Mouse (Mus musculus) forebrain, embryonic 14.5 days (tissue): ENCODE data around the gene Gab1. TPM values are rescaled to one million over a fixed set of nuclear protein-coding genes. Genes with fewer than 3 reads are reported as not detected.
A peak's percentile ranks its signal among the peaks of the same experiment; 100 is the strongest.

Experiments
- ATAC-seq: fragments of 200-750 bp; cut with Nextera tagmentation; 2 replicates; pipeline ENCODE4 v1.8.0; 2017; ENCODE audit warnings: mild to moderate bottlenecking, moderate library complexity
- DNase-seq: peaks from one replicate; pipeline ENCODE4 v3.0.0-alpha.2; 2015; ENCODE audit warnings: low spot score
- H3K27ac ChIP-seq: fragments of 300-500 bp; sonication (generic); 2 replicates; pipeline ENCODE4 v1.5.1; 2014; ENCODE audit warnings: low read depth, mild to moderate bottlenecking, control low read depth, low read length, moderate library complexity
- H3K27me3 ChIP-seq: fragments of 300-500 bp; sonication (generic); replicated peaks from 2 replicates; pipeline ENCODE4 v1.6.1; 2014; ENCODE audit warnings: low read length, control low read depth, mixed read lengths; ENCODE audit not compliant: control insufficient read depth, insufficient read depth
- H3K36me3 ChIP-seq: fragments of 300-500 bp; sonication (generic); 2 replicates; pipeline ENCODE4 v1.6.1; 2014; ENCODE audit warnings: low read length, control low read depth; ENCODE audit not compliant: control insufficient read depth, insufficient read depth
- H3K4me1 ChIP-seq: fragments of 300-500 bp; sonication (generic); 2 replicates; pipeline ENCODE4 v1.6.1; 2014; ENCODE audit warnings: antibody characterized with exemption, low read length, control low read depth; ENCODE audit not compliant: control insufficient read depth, insufficient read depth
- H3K4me2 ChIP-seq: fragments of 300-500 bp; sonication (generic); 2 replicates; pipeline ENCODE4 v1.6.1; 2014; ENCODE audit warnings: mild to moderate bottlenecking, control low read depth, low read length
- H3K4me3 ChIP-seq: fragments of 300-500 bp; sonication (generic); 2 replicates; pipeline ENCODE4 v1.5.1; 2014; ENCODE audit warnings: low read depth, low read length, control low read depth
- H3K9ac ChIP-seq: fragments of 300-500 bp; sonication (generic); 2 replicates; pipeline ENCODE4 v1.6.1; 2014; ENCODE audit warnings: mild to moderate bottlenecking, low read length, control low read depth, moderate library complexity
- H3K9me3 ChIP-seq: fragments of 300-500 bp; sonication (generic); replicated peaks from 2 replicates; pipeline ENCODE4 v1.6.1; 2016; ENCODE audit warnings: low read length, control low read depth, mixed read lengths; ENCODE audit not compliant: control insufficient read depth
- WGBS: fragments of 180-500 bp; shearing (Covaris S2); extraction: QIAGEN DNeasy Blood & Tissue Kit; methylation state at CpG from one replicate; pipeline ENCODE4 v1.1.7; 2014; 5-methylcytosine and 5-hydroxymethylcytosine counted together
- polyA plus RNA-seq: library from polyadenylated mRNA; unstranded; fragments of >200 nt; fragmentation: Nextera tagmentation; extraction: Ambion mirVana; gene quantifications from 2 replicates; pipeline ENCODE4 v1.2.1, GENCODE M21; 2014

Gene Gab1
- polyA plus RNA-seq, 1 experiment from 2014 or later, result 15.4 TPM

- H3K9ac ChIP-seq, result no peak overlapping the region
- DNase-seq, result no peak
Measured at GRCm38 (mm10) chr8:80826996-80827395, 53.3 kb downstream of the Gab1 start.

GRCm38 (mm10) chr8:80825136-80825535, 55.2 kb downstream of the Gab1 start:
- no peaks in the 10 kb centered on the region for H3K9me3 ChIP-seq
- H3K4me2 ChIP-seq, result no peak overlapping the region
- 71% methylated on average over 4 of the region's 4 CpGs for WGBS
- no peaks in the 10 kb centered on the region for H3K27me3 ChIP-seq
- no peak overlapping the region for H3K27ac ChIP-seq
- ATAC-seq, result no peak
- no peak overlapping the region for H3K9ac ChIP-seq
- DNase-seq, result no peak
- no peak overlapping the region for H3K4me3 ChIP-seq
- peaks cover 19% of the 10 kb centered on the region for H3K4me1 ChIP-seq
- H3K36me3 ChIP-seq, result no peaks in the 10 kb centered on the region

More at GRCm38 (mm10) chr8:80826996-80827395, 53.3 kb downstream of the Gab1 start:
- H3K27me3 ChIP-seq, result no peaks in the 10 kb centered on the region
- peaks cover 29% of the 10 kb centered on the region for H3K4me1 ChIP-seq
- ATAC-seq, result no peak
- H3K4me3 ChIP-seq, result no peak overlapping the region
- H3K27ac ChIP-seq, result no peak overlapping the region
- 78% methylated on average over 7 of the region's 7 CpGs for WGBS
- no peaks in the 10 kb centered on the region for H3K9me3 ChIP-seq
- H3K36me3 ChIP-seq, result no peaks in the 10 kb centered on the region
- no peak overlapping the region for H3K4me2 ChIP-seq

GRCm38 (mm10) chr8:80824426-80824825, 55.9 kb downstream of the Gab1 start:
- Histone ChIP-seq H3K4me3 (no peak overlapping the region), H3K27ac (no peak overlapping the region), H3K9me3 (no peaks in the 10 kb centered on the region), H3K4me1 (peaks cover 15% of the 10 kb centered on the region; the same call in 1 of the 2 replicates), H3K27me3 (no peaks in the 10 kb centered on the region), H3K4me2 (no peak overlapping the region), H3K36me3 (no peaks in the 10 kb centered on the region), H3K9ac (no peak overlapping the region)
- WGBS, result 28% methylated on average over 5 of the region's 5 CpGs
- ATAC-seq (peak; percentile 25; the same call in 1 of the 2 replicates), DNase-seq (no peak)

DNA sequence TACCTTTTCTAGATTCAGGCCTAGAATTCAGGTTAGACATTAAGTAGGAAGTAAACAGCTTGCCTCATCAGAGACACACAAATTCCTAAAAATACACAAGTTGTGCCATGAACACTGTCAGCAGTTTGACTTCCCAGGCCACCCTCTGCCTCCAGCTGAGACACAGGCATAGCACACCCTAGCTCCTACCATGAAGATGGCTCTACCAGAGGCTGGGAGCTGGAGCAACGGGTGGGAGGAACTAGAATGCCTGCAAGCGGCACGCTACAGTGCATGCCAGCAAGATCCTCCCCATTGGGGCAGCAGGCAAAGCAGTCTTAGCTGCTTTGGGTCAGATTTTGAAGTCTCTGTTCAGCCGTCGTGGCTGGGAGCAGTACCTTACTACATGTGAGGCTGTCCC, 57.1 kb downstream of the Gab1 start:
- H3K4me1 ChIP-seq, result peaks cover 14% of the 10 kb centered on the region; the same call in 1 of the 2 replicates
- no peak overlapping the region for H3K9ac ChIP-seq
- no peak overlapping the region for H3K4me2 ChIP-seq
- DNase-seq (no peak), ATAC-seq (no peak)
- 76% methylated on average over 5 of the region's 5 CpGs for WGBS
- H3K9me3 ChIP-seq, result no peaks in the 10 kb centered on the region
- H3K4me3 ChIP-seq, result no peak overlapping the region
- H3K27ac ChIP-seq, result no peak overlapping the region
- no peaks in the 10 kb centered on the region for H3K36me3 ChIP-seq
- H3K27me3 ChIP-seq, result no peaks in the 10 kb centered on the region

DNA sequence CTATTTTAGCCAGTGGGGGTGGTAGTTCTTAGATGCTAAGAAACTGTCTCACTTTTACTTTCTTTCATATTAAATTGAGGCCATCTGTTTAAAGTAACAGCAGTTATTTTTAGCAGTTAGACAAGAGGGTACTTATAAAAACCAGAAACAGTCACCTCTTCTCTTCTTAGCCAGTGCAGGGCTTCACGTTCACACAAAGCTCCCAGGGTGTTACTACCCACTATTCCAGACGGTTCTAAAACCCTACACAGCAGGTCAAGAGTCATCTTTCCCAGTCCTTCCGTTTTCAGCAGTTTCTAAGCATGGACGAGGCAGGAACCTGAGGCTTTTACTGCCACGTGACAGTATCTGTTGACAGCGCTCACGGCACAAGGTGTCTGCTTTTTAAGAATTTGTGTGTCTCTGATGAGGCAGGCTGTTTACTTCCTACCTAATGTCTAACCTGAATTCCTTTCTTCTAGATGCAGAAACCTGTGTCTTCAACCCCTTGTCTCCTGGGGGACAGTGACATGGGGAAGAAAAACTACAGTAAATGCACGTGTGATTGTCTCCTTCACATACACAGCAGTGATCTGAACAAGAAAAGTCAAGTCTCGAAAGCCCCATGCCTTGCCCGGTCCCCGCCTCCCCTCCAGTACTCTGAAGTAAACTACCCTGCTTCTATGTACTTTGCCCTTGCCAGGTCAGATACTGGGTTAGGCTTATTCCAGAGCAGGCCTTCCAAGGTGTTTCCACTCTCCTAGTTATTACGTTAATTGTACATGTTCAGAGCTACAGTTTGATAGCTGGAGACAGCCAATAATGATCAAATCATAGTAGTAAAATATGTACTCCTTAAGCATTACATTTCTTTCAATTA, 58.7 kb downstream of the Gab1 start:
- Histone ChIP-seq H3K4me1 (peaks cover 10% of the 10 kb centered on the region; the same call in 1 of the 2 replicates), H3K4me2 (no peak overlapping the region), H3K9ac (no peak overlapping the region), H3K36me3 (no peaks in the 10 kb centered on the region), H3K9me3 (no peaks in the 10 kb centered on the region), H3K4me3 (no peak overlapping the region), H3K27ac (no peak overlapping the region), H3K27me3 (no peaks in the 10 kb centered on the region)
- ATAC-seq, result no peak
- no peak for DNase-seq
- WGBS, result 84% methylated on average over 12 of the region's 12 CpGs

GRCm38 (mm10) chr8:80818978-80819377, 61.3 kb downstream of the Gab1 start:
- DNase-seq (no peak), ATAC-seq (no peak)
- WGBS, result 83% methylated on average over 6 of the region's 6 CpGs
- H3K27ac ChIP-seq, result no peak overlapping the region
- no peaks in the 10 kb centered on the region for H3K9me3 ChIP-seq
- H3K9ac ChIP-seq, result no peak overlapping the region
- H3K4me1 ChIP-seq, result peaks cover 9% of the 10 kb centered on the region; the same call in 1 of the 2 replicates
- H3K4me2 ChIP-seq, result no peak overlapping the region
- H3K27me3 ChIP-seq, result no peaks in the 10 kb centered on the region
- H3K36me3 ChIP-seq, result no peaks in the 10 kb centered on the region
- no peak overlapping the region for H3K4me3 ChIP-seq

DNA sequence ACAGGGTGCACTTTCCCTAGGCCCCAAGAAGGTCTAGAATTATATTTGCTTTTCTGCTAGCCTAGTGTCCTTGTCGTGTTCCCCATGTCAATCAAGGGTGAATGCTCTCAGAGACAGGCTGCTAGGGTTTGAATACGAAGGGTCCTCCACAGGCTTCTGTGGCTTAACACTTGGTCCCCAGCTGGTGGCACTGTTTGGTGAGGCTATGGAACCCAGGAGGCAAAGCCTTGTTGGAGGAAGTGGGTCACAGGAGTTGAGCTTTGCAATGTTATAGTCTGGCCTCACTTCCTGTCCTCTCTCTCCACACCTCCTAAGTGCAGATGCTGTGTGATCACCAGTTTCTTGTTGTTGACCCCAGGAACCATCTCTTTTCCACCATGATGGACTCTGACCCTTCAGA, 63.3 kb downstream of the Gab1 start:
- Histone ChIP-seq H3K9me3 (no peaks in the 10 kb centered on the region), H3K9ac (no peak overlapping the region), H3K36me3 (no peaks in the 10 kb centered on the region), H3K27ac (no peak overlapping the region), H3K27me3 (no peaks in the 10 kb centered on the region), H3K4me1 (peaks cover 13% of the 10 kb centered on the region; the same call in 1 of the 2 replicates), H3K4me2 (no peak overlapping the region), H3K4me3 (no peak overlapping the region)
- 82% methylated on average over 2 of the region's 2 CpGs for WGBS
- DNase-seq (no peak), ATAC-seq (no peak)

DNA sequence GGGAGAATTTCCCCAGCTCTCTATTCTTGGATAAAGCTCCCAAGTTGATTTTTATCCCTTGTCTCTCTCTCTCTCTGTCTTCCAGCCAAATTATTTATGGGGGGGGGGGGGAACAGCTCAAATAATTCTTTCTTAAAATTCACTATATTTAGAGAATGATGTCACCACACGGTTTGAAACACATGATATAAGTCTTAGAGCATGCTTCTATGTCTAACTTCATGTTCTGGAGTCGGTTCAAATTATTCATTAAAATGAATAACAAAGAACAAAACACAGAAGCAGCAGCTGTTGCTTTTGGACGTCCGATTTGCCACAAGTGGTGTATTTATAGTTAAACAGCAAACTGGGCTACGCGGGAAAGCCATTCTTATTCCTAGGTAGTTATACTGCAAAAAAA, 65.1 kb downstream of the Gab1 start:
- no peak overlapping the region for H3K9ac ChIP-seq
- no peak overlapping the region for H3K27ac ChIP-seq
- no peak overlapping the region for H3K4me3 ChIP-seq
- ATAC-seq (no peak), DNase-seq (no peak)
- no peak overlapping the region for H3K4me2 ChIP-seq
- no peaks in the 10 kb centered on the region for H3K9me3 ChIP-seq
- 60% methylated on average over 6 of the region's 6 CpGs for WGBS
- H3K27me3 ChIP-seq, result no peaks in the 10 kb centered on the region
- no peaks in the 10 kb centered on the region for H3K36me3 ChIP-seq
- H3K4me1 ChIP-seq, result peaks cover 10% of the 10 kb centered on the region; the same call in 1 of the 2 replicates

DNA sequence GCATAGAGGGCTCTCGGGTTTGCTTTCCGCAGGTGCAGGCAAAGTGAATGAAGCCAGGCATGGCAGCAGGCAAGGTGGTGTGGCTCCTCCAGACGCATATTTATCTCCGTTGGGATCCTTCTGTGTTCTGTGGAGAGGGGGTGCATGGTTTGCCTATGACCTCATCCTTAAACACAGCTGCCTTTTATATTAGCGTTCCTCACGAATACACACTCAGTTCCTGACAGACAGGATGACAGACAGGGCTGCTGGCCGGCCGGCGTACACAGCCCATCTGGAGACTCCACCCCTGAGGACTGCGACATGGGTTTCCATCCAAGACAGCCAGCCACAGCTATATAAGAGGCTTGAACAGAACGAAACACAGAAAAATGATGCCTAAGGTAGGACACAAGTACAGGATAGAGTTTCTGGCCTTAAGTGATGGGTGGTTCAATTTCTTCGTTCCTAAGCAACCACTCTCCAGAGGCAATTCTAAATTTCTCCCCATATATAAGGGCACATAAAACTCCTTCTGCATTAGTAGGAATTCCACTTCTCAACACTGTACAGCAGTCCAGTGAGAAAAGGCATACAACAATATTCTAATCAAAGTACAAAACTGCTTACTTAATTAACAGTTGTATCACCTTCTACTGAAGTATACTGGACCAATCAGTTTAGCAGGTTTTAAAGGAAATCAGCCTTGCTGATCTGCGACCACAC, 66.1 kb downstream of the Gab1 start:
- DNase-seq (no peak), ATAC-seq (peak; percentile 60)
- Histone ChIP-seq H3K4me2 (no peak overlapping the region), H3K4me3 (no peak overlapping the region), H3K4me1 (peaks cover 10% of the 10 kb centered on the region; the same call in 1 of the 2 replicates), H3K9ac (peak overlapping the region; percentile 9), H3K27me3 (no peaks in the 10 kb centered on the region), H3K9me3 (no peaks in the 10 kb centered on the region), H3K27ac (no peak overlapping the region), H3K36me3 (no peaks in the 10 kb centered on the region)
- 37% methylated on average over 13 of the region's 13 CpGs for WGBS
